Mouse (Mus musculus): ENCODE data around the gene Rps6kc1.

Gene Rps6kc1

DNA sequence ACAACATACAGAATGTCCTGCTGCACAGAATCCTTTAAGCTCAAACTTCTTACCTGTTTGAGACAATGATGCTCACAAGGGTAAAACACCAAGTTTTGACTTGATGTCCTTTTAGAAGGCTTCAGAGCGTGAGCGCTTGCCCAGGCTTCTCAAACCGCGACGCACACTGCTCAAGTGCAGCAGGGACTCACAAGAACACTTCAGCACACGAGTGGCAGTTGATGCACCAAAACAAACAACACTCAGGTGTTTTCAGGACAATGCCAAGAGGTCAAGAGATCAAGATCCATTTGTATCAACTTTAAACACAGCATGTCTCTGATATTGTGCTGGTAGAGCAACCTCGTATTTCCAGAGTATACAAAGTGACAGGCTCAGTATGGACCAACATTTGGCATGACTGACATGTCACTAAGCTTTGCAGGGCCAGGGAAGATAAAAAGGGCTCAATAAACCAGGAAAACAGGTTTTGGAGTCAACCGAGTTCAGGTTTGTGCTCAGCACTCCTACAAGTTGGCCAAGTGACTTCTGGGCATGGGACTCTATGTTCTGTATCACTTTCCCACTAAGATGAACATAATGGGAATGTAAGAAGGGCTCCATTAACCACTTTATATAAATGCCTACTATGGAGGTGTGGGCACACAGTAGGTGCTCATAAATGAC, 78.5 kb downstream of the Rps6kc1 start:
- DNase-seq = no peak

- DNase-seq = no peak
Observed at GRCm38 (mm10) chr1:190831839-190832497, 79.6 kb downstream of the Rps6kc1 start.

DNA sequence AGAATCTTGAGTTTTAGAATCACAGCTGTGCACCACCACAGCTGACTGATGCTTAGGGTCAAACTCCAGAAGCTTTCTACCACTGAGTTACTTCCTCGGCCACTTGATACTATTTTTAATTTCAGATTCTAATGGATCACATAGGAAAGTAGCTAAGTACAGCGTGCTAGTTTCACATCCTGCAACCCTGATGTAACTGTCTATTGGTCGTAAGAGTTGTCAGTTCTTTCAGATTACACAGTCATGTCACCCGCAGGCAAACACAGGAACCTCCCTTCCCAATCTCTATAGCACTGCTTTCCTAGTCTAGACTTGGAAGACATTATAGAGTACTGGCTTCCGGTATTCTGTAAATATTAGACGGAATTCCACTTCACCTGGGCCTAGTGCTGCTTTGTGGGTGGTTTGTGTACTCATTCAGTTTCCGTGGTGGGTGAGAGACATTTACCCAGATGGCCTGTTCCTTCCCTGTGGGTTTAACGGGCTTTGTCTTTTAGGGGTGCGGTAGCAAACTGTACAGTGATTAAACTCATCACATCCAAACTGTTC, 85.0 kb downstream of the Rps6kc1 start:
- no peak for DNase-seq

DNA sequence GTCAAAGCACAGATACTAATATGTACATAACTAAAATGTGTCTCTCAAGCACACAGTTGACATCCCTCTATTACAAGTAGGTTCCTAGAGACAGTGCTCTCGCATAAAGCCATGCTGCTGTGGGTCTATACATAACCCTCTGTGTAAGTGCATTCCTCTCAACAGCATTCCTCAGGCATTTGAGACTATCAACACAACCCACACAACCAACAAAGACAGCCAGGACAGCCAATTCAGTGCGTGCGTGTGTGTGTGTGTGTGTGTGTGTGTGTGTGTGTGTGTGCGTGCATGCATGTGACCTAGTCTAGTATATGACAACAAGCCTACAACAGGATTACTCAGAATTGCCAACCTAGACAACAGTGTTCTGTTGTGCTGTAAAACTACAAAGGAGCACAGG, 87.8 kb downstream of the Rps6kc1 start:
- DNase-seq = no peak

DNA sequence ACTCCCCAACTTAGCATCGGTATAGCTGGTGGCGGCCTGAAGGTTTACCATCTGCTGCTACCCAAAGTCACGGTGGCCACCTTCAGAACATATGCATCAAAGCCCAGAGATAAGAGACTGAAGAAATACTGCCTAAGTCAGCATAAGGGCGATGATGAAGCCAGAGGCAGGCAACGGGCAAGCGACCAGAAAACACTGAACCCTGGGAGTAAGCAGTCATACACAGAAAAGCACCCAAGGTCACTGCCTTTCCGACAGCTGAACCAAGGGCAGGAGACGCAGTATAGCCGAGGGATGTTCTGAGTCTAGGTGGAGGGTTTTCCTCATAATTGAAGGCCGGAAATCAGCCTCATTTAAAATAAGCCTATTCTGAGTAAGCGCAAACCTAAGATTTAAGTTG, 95.4 kb downstream of the Rps6kc1 start:
- peak; percentile 91 for DNase-seq

DNA sequence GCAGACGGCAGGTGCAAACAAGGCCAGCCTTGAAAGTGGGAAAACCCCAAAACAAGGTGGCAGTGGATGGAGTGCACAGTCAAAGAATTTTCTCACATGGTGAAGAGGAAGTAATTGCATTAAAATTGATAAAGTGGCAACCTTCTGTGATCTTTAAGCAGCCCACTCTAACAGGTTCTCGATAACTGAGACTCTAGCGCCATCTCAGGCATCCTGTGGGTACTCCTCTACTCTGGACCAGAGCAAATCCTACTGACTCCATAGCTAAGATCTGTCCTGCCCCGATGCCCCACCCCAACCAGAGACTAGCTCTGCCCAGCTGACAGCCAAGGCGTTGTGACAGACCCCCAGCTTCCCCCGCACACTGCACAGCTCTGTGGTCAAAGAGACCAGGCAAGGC, 101.2 kb downstream of the Rps6kc1 start:
- DNase-seq = no peak

DNA sequence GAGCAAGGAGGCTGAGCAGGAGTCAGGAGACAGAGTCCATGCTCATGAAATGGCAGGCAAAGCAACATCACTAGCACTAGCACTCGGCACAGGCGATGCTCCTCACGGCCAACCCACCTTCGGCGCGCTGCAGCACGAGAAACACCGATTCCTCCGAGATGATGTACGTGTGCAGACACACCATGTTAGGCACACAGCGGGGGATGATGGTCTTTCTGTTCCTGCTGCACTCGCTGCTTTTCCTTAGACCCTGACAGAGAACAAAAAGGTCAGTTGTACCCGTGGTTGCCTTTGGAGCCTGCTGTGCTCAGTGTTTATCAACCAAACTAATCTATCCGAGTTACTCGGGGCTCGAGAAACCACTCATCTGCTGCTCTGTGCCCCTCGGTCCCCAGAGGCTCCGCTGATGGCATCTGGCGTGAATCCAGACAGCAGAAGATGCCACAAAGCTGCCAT, 102.8 kb downstream of the Rps6kc1 start:
- no peak for DNase-seq

- DNase-seq = no peak
Observed at GRCm38 (mm10) chr1:190806817-190807216, 104.8 kb downstream of the Rps6kc1 start.

DNA sequence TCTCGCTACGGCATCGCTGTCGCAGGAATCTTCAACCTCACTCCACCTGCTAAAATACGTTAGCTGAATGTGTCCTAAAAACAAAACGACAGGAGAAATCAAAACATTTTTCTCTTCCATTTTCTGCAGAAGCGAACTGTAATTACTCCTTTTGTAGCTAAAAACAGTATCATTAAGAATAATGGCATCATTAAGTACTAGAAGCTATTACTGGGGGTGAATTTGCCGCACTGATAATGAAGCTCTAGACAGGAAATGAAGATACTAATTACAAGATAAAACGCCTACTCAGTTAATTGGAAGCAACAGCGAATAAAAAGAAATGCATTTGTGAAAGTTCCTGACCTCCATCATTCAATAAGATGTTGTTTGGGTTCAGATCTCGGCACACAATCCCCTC, 112.9 kb downstream of the Rps6kc1 start:
- no peak for DNase-seq

DNA sequence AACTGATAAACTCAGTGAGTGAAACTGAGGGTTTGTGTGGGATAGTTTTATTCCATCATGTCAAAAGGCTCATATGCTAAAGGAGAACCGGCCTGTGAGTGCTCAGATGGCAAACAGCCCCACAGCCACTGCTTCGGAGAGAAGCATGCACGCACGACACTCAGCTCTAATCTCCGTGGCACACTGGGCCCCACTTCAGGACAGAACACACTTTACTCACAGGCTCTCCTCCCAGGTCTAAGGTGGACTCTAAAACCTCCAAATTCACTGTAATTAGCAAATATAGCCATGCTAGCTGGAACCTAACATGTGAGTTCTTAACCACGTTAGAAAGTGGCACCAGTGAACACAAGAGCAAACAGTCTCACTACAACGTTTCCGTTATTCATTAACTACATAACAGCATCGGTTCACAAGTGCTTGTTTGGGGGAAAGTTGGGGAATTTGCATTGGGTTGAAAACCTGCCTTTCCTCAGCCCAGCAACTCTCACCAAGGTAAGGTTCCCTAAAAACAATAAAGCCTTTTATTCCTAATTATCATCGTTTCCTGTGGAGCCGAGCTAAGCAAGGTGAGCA, 114.0 kb downstream of the Rps6kc1 start:
- no peak for DNase-seq

GRCm38 (mm10) chr1:190796745-190797482, 114.7 kb downstream of the Rps6kc1 start:
- no peak for DNase-seq

- DNase-seq = peak; percentile 80
Observed at GRCm38 (mm10) chr1:190791638-190792037, 119.9 kb downstream of the Rps6kc1 start.

DNA sequence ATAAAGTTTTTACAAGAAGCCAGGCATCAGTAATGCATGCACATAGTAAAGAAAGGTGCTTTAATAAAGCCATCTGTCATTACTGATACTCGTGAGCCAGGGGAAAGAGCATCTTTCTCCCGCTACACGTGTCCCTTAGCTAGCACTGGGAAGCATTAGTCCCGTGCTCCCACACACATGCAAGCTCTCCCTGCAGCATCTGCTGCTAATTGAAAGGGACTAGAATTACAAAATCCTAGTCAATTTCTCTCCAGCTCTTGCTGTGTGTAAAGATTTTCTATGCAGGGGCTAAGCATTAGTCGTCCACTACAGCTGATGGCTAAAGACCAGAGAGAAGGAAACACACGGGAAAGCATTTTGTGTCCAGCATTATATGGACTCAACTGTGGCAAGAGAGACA, 120.8 kb downstream of the Rps6kc1 start:
- DNase-seq = no peak

DNA sequence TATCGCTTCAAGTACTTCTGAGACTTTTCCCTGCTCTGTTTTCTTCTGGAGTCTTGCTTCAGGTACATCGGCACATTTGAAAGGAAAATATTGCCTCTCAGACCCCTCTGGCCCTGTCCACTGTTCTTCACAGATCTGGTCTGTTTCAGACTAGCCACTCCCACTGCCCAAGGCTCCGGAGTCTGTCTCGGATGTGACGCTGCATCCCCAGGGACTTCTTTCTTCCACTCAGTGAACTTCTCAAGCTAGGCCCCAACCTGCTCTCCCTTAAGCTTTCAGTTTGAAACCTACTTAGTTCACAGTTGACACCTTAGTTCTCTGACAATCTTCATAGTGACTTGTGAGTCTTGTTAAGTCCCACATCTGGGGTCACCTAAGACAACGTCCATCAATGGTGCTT, 133.9 kb downstream of the Rps6kc1 start:
- no peak for DNase-seq

- no peak for DNase-seq
Observed at GRCm38 (mm10) chr1:190776260-190776659, 135.3 kb downstream of the Rps6kc1 start.

DNA sequence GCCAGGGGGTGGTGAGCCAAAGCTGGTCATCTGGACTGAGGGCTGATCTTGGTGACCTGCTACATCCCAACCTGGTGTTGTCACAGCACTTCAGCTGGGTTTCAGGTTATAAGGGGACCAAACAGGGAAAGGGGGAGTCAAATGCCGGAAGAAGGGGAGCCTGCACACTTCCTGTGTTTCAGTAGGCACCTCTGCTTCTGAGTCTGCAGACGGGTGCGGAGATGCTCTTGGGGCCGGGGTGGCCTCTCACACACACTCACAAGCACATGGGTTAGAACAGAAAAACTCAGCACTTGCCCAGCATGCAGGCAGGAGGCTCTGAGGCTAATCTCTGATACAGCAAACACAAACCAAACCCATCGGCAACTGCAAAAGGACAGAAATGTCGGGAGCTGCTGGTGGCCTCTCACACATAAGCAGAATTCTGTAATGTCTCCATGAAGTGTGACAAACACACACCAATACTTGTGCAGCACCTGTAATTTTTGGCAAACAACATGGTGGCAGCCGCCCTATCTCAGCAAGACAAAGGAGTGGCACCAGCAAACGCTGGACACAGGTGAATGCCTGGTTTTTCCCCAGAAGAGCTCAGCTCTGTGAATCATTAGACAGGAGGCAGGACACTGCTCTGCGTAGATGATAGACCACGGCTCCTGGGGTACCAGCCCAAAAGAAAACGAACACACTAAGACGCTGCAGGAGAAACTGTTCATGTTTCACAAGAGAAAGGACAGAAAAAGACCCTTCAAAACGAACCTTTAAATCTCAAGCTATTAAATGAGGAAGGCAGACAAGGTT, 139.3 kb downstream of the Rps6kc1 start:
- DNase-seq = peak; percentile 90

DNA sequence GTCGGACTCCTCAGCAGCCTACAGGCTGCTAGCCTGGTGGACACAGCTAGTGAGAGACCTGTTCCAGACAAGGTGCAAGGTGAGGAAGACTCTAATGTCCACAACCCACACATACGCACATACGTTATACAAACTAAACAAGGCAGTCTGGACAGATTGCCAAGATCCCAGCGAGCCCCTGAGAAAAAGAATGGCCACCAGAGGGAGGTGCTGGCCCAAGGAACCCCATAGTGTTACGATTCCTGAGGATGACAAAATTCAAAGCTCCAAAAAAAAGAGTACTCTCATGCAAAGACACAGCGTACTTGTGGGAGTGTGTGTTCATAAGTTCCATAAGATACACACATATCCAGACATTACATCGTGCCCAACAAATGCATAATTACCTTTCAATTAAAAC, 141.8 kb downstream of the Rps6kc1 start:
- DNase-seq = no peak

DNA sequence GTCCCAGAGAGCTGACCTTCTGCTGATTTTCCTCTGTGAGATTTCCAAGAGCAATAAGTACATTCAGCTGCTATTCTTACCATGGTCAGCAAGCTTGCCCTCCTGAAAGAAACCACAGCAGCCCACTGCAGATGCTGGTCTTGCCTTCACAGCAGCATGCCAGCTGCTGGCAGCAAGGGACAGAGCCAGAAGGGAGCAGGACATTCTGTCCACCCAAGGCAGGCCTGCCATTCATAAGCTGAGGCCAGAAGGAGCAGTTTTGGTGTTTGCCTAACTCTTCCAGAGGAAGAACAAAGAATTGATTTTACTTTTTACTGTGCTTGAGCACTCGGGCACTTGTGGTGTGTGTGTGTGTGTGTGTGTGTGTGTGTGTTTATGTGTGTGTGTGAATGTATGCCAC, 143.3 kb downstream of the Rps6kc1 start:
- no peak for DNase-seq

- no peak for DNase-seq
Observed at GRCm38 (mm10) chr1:190767621-190768020, 143.9 kb downstream of the Rps6kc1 start.

GRCm38 (mm10) chr1:190766800-190767199, 144.8 kb downstream of the Rps6kc1 start:
- DNase-seq = no peak

DNA sequence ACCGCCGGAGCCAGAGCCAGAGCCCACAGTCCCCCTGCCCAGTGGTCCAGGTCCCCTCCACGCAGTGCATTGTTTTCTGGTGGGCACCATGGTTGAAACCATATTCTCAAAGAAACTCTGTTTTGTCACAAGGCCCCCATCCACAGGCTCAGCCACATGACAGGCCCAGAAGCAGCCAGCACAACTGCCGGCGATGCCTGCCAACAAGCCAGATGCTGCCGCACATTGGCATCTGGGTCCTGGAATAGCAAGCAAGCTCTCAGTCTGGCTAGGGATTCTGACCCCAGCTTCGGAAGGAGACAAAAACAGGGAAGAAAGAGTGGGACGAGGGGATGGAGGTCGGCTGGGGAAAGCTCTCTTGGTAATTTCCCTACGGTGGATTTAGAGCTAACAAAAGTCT, 147.8 kb downstream of the Rps6kc1 start:
- DNase-seq = peak; percentile 89

GRCm38 (mm10) chr1:190761786-190762185, 149.8 kb downstream of the Rps6kc1 start:
- DNase-seq = no peak

DNA sequence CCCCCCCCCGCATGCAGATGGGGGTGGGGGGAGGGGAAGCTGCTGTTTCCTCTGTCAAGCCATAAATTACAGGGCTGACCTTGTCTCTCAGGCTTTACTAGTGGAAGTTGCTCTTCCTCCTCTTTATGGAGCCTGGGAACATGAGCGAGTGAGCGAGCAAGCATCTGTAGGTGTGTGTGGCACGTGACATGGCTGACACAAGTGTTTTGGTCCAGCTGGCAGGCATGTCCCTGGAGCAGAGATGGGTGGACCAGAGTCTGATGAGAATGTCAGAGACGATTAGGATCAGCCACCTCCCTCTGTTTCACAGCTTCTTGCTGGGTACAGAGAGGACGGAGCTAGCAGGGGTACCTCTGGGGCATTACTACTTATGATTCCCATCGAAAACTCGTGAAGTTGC, 153.7 kb downstream of the Rps6kc1 start:
- no peak for DNase-seq
